Mouse (Mus musculus) cerebellum, adult 2 months (tissue): ENCODE data around the gene Chn1. TPM values are rescaled to one million over a fixed set of nuclear protein-coding genes. Genes with fewer than 3 reads are reported as not detected.

Experiments used
- DNase-seq, 2 experiments: peaks; one replicate each; pipeline ENCODE4 v3.0.0; 2021
- H3K27ac ChIP-seq: fragments of 200-500 bp; 2 replicates; pipeline ENCODE4 v1.5.1; 2012; ENCODE audit warnings: low read length, control low read depth, inconsistent platforms; ENCODE audit not compliant: insufficient read depth
- H3K27me3 ChIP-seq: fragments of 200-500 bp; 2 replicates; pipeline ENCODE4 v1.6.1; 2012; ENCODE audit warnings: inconsistent platforms, mild to moderate bottlenecking, low read length, moderate library complexity; ENCODE audit not compliant: control insufficient read depth, insufficient read depth
- H3K4me1 ChIP-seq: fragments of 200-500 bp; 2 replicates; pipeline ENCODE4 v1.6.1; 2011; ENCODE audit warnings: low read length; ENCODE audit not compliant: control insufficient read depth, insufficient read depth
- H3K4me3 ChIP-seq: fragments of 200-500 bp; replicated peaks from 2 replicates; pipeline ENCODE3; 2011; ENCODE audit warnings: mild to moderate bottlenecking, low read depth, low read length, control low read depth; ENCODE audit not compliant: insufficient read depth
- CTCF ChIP-seq: fragments of 200-500 bp; IDR thresholded peaks from 2 replicates; pipeline ENCODE4 v1.5.1; 2011; ENCODE audit warnings: low read depth, mild to moderate bottlenecking, control low read depth, low read length, moderate library complexity, borderline replicate concordance; ENCODE audit not compliant: insufficient read depth
- POLR2A ChIP-seq: fragments of 200-500 bp; IDR thresholded peaks from 2 replicates; pipeline ENCODE4 v1.6.1; 2011; ENCODE audit warnings: low read length, control low read depth, borderline replicate concordance; ENCODE audit not compliant: insufficient read depth
- WGBS: fragments of 180-500 bp; shearing (Covaris S2); methylation state at CpG from one replicate; pipeline ENCODE4 v1.1.7; 2018; 5-methylcytosine and 5-hydroxymethylcytosine counted together
- polyA plus RNA-seq: library from polyadenylated mRNA; depleted of rRNA; stranded (reverse); fragments of >200 nt; gene quantifications from 2 replicates; pipeline ENCODE4 v1.2.3, GENCODE M21; 2012

Gene Chn1
- polyA plus RNA-seq, 1 experiment = 288 TPM

DNA sequence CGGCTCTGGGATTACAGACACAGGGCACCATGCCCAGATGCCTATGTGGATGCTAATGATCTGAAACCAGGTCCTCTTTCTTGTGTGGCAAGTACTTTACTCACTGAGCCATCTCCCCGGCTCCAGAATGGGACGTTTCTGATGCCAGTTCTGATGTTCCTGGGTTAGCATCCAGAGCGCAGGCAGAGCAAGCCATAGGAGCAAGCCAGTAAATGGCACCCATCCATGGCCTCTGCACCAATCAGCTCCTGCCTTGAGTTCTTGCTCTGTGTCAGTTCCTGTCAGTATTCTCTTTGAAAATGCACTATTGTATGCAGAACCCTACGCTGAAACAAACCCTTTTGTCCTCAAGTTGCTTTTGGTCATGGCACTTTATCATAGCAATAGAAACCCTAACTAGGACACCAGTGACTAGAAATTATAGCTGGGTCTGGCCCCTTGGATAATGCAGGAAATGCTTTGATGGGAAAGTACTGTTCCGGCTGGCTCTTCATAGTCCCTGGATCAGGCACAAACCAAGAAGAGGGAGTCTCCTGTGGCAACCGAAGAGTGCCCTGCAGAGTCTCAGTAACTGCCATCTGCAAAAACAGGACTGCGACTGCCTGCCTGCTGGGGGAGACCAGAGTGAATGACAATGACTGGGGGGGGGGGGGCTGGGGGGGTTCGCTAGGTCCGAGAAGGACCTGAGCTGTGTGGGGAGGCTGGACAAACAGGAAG is 188.6 kb downstream of the Chn1 start:
- 20% methylated on average over 10 of the region's 10 CpGs for WGBS
- Histone ChIP-seq H3K4me1 (no peaks in the 10 kb centered on the region; the same call in 1 of the 2 replicates), H3K4me3 (no peak overlapping the region), H3K27me3 (peaks cover 3% of the 10 kb centered on the region; the same call in 1 of the 2 replicates), H3K27ac (no peak overlapping the region)
- TF ChIP-seq POLR2A (no peak), CTCF (no peak)
- DNase-seq = peak in 1 of 2 experiments; percentile 28

DNA sequence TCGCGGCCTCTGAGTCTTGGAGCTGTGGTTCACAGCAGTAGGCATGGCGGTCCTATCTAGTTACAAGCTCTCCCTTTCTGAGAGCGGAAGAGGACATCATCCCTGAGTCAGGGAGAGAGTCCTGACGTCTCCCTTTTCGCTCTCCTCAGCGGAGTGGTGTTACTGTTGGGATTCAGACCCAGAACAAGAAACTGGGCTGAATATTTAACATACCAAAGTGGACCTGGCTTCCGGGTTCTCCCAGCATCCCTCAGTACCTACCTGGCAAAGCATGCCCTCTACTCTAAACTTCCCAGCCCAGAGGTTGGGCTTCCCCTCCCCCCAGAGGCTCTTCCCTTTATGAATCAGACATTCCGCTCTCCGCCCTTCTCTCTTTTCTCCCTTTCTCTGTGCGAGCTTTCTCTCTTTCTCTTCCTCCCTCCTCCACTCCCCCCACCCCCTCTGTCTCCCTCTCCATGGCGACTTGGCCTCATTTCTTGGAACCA is 189.8 kb downstream of the Chn1 start:
- Histone ChIP-seq H3K27me3 (peaks cover 3% of the 10 kb centered on the region; the same call in 1 of the 2 replicates), H3K4me1 (no peaks in the 10 kb centered on the region; the same call in 1 of the 2 replicates), H3K27ac (peak overlapping the region; percentile 10; the same call in 1 of the 2 replicates), H3K4me3 (peak overlapping the region; percentile 66)
- TF ChIP-seq POLR2A (no peak), CTCF (no peak)
- 17% methylated on average over 12 of the region's 12 CpGs for WGBS
- peak in 1 of 2 experiments; percentile 18 for DNase-seq

DNA sequence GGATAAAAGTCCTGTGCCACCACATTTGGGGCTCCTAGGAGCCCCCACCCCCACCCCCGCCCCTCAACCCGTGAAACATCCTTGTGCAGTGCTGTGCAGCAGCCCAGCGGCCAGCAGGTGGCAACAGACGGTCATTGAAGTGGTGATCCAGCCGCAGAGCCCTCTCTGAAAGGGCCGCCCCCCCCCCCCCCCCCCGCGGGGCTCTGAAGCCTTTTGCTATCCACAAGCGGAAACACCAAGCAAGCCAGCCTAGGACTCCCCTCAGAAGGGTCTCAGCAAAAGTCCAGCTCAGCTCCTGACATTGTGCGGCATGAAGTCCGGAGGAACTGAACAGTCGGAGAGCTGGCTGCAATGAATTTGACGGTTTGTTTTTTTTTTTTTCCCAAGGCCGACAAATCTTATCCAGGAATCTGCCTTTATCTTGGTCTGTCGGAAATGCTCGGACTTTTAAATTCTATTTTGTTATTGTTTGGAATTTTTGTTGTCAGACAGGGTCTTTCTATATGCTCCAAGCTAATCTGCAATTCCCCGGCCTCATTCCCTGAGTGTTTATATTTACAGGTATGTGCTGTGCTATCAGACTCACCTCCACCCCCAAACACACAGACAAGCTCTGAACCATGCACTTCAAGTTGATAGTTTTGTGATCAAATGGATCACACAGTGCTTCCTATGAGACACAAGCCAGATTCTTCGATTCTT is 190.3 kb downstream of the Chn1 start:
- 3% methylated on average over 18 of the region's 18 CpGs for WGBS
- H3K4me3 ChIP-seq = peak overlapping the region; percentile 66
- H3K27ac ChIP-seq = peak overlapping the region; percentile 10; the same call in 1 of the 2 replicates
- DNase-seq = peak; percentile 59 to 62
- TF ChIP-seq POLR2A = no peak
- peak; percentile 39; the same call in 1 of the 2 replicates for TF ChIP-seq CTCF
- no peaks in the 10 kb centered on the region for H3K27me3 ChIP-seq
- H3K4me1 ChIP-seq = no peaks in the 10 kb centered on the region

DNA sequence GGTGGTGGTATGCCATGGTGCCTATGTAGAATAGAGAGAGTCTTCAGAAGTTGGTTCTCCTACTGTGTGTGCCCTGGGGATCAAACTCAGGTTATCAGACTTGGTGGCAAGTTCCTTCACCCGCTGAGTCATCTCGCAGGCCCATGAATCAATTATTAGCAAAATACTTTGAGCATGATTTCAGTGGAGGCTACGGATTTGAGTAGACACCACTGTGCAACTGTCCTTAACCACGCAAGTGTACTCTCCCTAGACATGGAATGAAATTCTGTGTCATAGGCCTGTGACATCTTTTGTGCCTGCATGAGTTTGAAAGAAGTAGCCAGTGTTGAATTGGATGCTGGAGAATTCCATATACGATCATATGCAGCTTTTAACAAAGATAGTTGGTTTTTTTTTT is 194.4 kb downstream of the Chn1 start:
- Histone ChIP-seq H3K4me1 (no peaks in the 10 kb centered on the region), H3K27ac (no peak overlapping the region), H3K27me3 (no peaks in the 10 kb centered on the region), H3K4me3 (no peak overlapping the region)
- WGBS = 94% methylated on average over 5 of the region's 5 CpGs
- TF ChIP-seq CTCF (no peak), POLR2A (no peak)
- no peak for DNase-seq

DNA sequence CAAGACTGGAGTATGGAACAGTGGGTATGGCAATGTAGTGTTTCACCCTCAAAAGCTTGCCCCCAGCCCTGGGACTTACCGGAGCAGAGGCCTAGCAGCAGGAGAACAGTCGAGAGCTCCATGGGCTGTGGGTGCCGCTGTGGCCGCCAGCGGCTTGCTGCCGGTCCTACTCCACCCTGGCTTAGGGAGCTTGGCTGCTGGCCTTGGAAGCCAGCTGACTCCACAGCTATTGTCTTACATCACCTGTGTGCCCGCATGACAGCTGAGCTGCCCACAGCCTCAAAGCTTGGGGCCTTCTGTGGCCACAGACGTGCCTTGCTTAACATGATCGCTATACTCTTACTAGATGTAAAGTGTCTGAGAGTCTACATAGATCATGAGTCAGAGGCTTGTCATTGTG is 195.0 kb downstream of the Chn1 start, which contains the start of gene Chrna1:
TSS of gene Chrna1 (minus strand) at position 173 of the 400 bp plus-strand sequence.
- DNase-seq = no peak
- WGBS = 76% methylated on average over 9 of the region's 9 CpGs
- H3K27me3 ChIP-seq = no peaks in the 10 kb centered on the region
- H3K4me1 ChIP-seq = no peaks in the 10 kb centered on the region
- H3K27ac ChIP-seq = no peak within 1 kb of the TSS
- TF ChIP-seq CTCF = no peak
- TF ChIP-seq POLR2A = no peak
- H3K4me3 ChIP-seq = no peak within 1 kb of the TSS

DNA sequence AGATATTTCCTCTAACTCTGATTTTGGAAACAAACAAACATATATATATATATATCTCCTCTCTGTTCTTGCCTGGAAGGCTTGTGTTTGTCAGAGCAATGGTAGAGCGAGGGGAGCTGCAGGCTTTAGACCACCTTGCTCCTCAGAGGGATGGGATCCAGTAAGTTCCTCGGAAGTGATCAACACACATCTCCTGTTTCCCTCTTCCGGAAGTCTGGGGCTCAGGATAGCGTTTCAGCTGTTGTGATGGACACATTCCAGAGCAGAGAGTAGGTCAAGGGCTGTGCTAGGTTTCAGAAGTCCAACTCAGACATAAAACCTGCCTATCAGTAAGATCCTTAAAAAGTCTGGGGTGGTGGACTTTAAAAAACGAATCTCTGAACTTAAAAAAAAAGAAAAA is 196.0 kb downstream of the Chn1 start:
- no peaks in the 10 kb centered on the region for H3K27me3 ChIP-seq
- DNase-seq = no peak
- WGBS = 53% methylated on average over 5 of the region's 5 CpGs
- TF ChIP-seq POLR2A (no peak), CTCF (no peak)
- H3K4me3 ChIP-seq = no peak overlapping the region
- no peaks in the 10 kb centered on the region for H3K4me1 ChIP-seq
- no peak overlapping the region for H3K27ac ChIP-seq

DNA sequence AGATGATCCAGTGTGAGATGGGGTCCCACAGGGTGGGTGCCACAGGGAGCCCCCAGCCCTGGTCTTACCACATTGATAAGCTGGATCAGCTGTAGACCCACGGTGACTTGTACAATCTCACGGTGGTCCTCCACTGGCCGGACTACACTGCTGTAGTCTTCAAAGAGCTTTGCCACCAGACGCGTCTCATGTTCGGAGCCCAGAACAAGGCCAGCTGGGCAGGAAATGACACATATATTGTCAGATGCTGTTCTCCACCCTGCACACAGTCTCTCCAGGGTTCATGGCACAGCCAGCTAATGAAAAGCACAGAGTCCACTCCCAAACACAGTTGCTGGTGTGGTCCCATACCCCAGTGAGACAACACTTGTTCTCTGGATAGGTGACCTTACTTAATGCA is 200.7 kb downstream of the Chn1 start:
- 83% methylated on average over 6 of the region's 6 CpGs for WGBS
- Histone ChIP-seq H3K4me1 (no peaks in the 10 kb centered on the region), H3K27me3 (no peaks in the 10 kb centered on the region), H3K27ac (no peak overlapping the region), H3K4me3 (no peak overlapping the region)
- no peak for DNase-seq
- no peak for TF ChIP-seq CTCF
- TF ChIP-seq POLR2A = no peak
